Mouse (Mus musculus): ENCODE measurements around the gene Psmd9.

Psmd9 gene

GRCm38 (mm10) chr5:123149451-123150400 is 19.5 kb upstream of the Psmd9 start:
- peak; percentile 90 for DNase-seq (ENCODE audit: low read depth, low spot score)

- DNase-seq (ENCODE audit: low read depth, low spot score) = no peak
Measured at GRCm38 (mm10) chr5:123150641-123151040, 18.6 kb upstream of the Psmd9 start.

GRCm38 (mm10) chr5:123151077-123151476 is 18.1 kb upstream of the Psmd9 start:
- no peak for DNase-seq (ENCODE audit: low read depth, low spot score)

- no peak for DNase-seq (ENCODE audit: low read depth, low spot score)
Measured at GRCm38 (mm10) chr5:123151707-123152362, 17.4 kb upstream of the Psmd9 start.

- no peak for DNase-seq (ENCODE audit: low read depth, low spot score)
Measured at GRCm38 (mm10) chr5:123152901-123153300, 16.3 kb upstream of the Psmd9 start.

- DNase-seq (ENCODE audit: low read depth, low spot score) = peak; percentile 72
Measured at GRCm38 (mm10) chr5:123155425-123155824, 13.8 kb upstream of the Psmd9 start.

GRCm38 (mm10) chr5:123156763-123157162 is 12.4 kb upstream of the Psmd9 start:
- no peak for DNase-seq (ENCODE audit: low read depth, low spot score)

GRCm38 (mm10) chr5:123157972-123158371 is 11.2 kb upstream of the Psmd9 start:
- no peak for DNase-seq (ENCODE audit: low read depth, low spot score)

- DNase-seq (ENCODE audit: low read depth, low spot score) = no peak
Measured at GRCm38 (mm10) chr5:123159446-123159845, 9.8 kb upstream of the Psmd9 start.

- DNase-seq (ENCODE audit: low read depth, low spot score) = no peak
Measured at GRCm38 (mm10) chr5:123159866-123160265, 9.3 kb upstream of the Psmd9 start.

- no peak for DNase-seq (ENCODE audit: low read depth, low spot score)
Measured at GRCm38 (mm10) chr5:123160341-123160740, 8.9 kb upstream of the Psmd9 start.

GRCm38 (mm10) chr5:123162942-123163341 is 6.3 kb upstream of the Psmd9 start:
- DNase-seq (ENCODE audit: low read depth, low spot score) = no peak

- no peak for DNase-seq (ENCODE audit: low read depth, low spot score)
Measured at GRCm38 (mm10) chr5:123166437-123166836, 2.8 kb upstream of the Psmd9 start.

GRCm38 (mm10) chr5:123167591-123167990 is 1.6 kb upstream of the Psmd9 start:
- DNase-seq (ENCODE audit: low read depth, low spot score) = no peak

GRCm38 (mm10) chr5:123170365-123170764 is 1.2 kb downstream of the Psmd9 start:
- no peak for DNase-seq (ENCODE audit: low read depth, low spot score)

GRCm38 (mm10) chr5:123171646-123172350 is 2.6 kb downstream of the Psmd9 start:
- DNase-seq (ENCODE audit: low read depth, low spot score) = peak; percentile 92

GRCm38 (mm10) chr5:123178792-123179191 is 9.6 kb downstream of the Psmd9 start:
- no peak for DNase-seq (ENCODE audit: low read depth, low spot score)

GRCm38 (mm10) chr5:123180390-123180789 is 11.2 kb downstream of the Psmd9 start:
- DNase-seq (ENCODE audit: low read depth, low spot score) = no peak

GRCm38 (mm10) chr5:123181536-123181935 is 12.3 kb downstream of the Psmd9 start:
- DNase-seq (ENCODE audit: low read depth, low spot score) = no peak

- DNase-seq (ENCODE audit: low read depth, low spot score) = no peak
Measured at GRCm38 (mm10) chr5:123182651-123183050, 13.4 kb downstream of the Psmd9 start, which contains the start of gene Hpd. Hpd (minus strand) TSS chr5:123182727.

- no peak for DNase-seq (ENCODE audit: low read depth, low spot score)
Measured at GRCm38 (mm10) chr5:123185966-123186365, 16.8 kb downstream of the Psmd9 start.

GRCm38 (mm10) chr5:123187306-123187705 is 18.1 kb downstream of the Psmd9 start:
- no peak for DNase-seq (ENCODE audit: low read depth, low spot score)
